Mouse (Mus musculus): ENCODE results near the gene Pde4c. TPM values are rescaled to one million over a fixed set of nuclear protein-coding genes. Genes with fewer than 3 reads are reported as not detected.

Gene Pde4c
- polyA plus RNA-seq, 1 experiment from 2014 or later = 0.40 TPM

DNA sequence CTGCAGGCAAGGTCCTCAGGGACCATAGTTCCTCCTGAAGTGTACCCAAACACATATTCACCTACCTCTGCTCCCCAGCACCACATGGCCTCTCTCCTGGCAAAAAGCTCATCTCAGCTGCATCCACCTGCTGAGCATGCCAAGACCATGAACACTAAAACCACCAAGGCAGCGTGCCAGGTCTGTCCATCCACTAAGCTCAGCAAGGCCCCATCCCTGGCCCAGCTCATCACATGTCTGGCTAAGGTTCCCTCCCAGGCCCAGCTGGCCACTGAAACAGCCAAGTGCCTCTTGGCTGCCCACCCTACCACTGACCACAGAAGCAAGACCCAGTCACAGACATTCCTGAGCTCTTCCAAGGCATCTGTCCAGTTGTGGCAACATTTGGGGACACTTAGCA, 13.2 kb upstream of the Pde4c start:
- 95% methylated on average over 1 of the region's 1 CpGs for WGBS
- no peaks in the 10 kb centered on the region for H3K27me3 ChIP-seq (replicated peaks)
- H3K4me3 ChIP-seq (replicated peaks) = no peak overlapping the region
- no peak overlapping the region for H3K9ac ChIP-seq (replicated peaks)
- ATAC-seq (ENCODE audit: low FRiP score) = no peak
- H3K4me2 ChIP-seq = no peak overlapping the region
- H3K36me3 ChIP-seq = no peaks in the 10 kb centered on the region
- no peak overlapping the region for H3K27ac ChIP-seq (replicated peaks)
- H3K4me1 ChIP-seq = no peaks in the 10 kb centered on the region
- H3K9me3 ChIP-seq (replicated peaks) = no peaks in the 10 kb centered on the region

DNA sequence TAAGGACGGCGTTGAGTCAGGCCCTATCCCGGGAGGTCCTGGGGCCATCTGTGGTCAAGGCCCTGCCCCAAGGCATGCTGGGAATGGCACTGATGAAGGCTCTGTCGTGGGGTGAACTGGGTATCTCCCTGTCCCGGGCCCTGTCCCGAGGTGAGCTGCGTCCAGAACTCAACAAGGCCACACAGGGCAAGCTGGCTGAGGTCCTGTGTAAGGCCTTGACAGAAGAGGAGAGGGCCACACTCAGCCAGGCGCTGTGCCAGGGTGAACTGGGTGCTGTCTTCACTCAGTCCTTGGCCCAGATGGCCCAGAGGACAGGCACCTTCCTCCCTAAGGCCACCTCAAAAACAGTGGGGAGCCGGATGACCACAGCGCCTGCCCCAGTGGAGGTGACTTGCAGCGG, 12.5 kb upstream of the Pde4c start:
- no peak for ATAC-seq (ENCODE audit: low FRiP score)
- H3K27ac ChIP-seq (replicated peaks) = no peak overlapping the region
- no peak overlapping the region for H3K9ac ChIP-seq (replicated peaks)
- H3K4me3 ChIP-seq (replicated peaks) = no peak overlapping the region
- no peaks in the 10 kb centered on the region for H3K36me3 ChIP-seq
- no peak overlapping the region for H3K4me2 ChIP-seq
- 89% methylated on average over 11 of the region's 11 CpGs for WGBS
- H3K27me3 ChIP-seq (replicated peaks) = no peaks in the 10 kb centered on the region
- H3K4me1 ChIP-seq = no peaks in the 10 kb centered on the region
- no peaks in the 10 kb centered on the region for H3K9me3 ChIP-seq (replicated peaks)

DNA sequence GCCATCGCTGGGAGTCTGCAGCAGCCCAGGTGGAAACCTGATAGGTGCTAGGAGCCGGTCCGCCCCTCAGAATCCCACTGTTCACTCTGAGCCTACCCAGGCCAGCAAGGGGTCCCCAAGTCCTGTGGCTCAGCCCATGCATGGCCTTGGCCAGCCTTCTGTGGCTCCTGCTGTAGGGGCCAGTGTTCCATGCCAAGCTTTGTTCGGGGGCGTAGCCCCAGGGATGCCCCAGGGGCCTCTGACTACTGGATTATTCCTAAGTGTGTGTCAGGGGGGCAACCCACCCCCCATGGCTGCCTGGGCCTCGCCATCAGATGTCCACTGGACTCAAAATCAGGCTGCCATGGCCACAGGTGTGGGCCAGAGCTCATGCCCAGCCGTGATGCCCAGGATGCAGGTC, 9.5 kb upstream of the Pde4c start:
- 0 out of 2 replicates have a peak, but pooled peaks have one; percentile 8 for ATAC-seq (ENCODE audit: low FRiP score)

DNA sequence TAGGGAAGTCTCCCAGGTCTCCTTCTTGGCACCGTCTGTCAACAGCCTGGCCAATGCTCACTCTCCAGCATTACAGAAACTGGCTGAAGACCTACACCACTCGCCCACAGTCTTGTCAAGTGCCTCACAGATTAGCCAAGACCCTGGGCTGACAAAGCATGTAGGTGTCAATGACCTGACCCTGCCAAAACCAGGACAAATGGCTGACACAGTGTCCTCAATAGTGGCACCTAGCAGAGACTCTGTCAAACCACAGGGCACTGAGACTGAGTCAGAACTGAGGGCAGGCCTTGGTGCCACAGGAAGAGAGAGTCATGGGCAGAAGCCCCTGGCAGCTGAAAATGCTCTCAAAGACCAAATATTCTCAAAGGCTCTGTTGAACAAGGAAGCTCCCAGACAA, 8.4 kb upstream of the Pde4c start:
- no peaks in the 10 kb centered on the region for H3K9me3 ChIP-seq (replicated peaks)
- 79% methylated on average over 2 of the region's 2 CpGs for WGBS
- no peak overlapping the region for H3K4me3 ChIP-seq (replicated peaks)
- no peaks in the 10 kb centered on the region for H3K4me1 ChIP-seq
- H3K36me3 ChIP-seq = no peaks in the 10 kb centered on the region
- peaks cover 2% of the 10 kb centered on the region; the same call in 1 of the 2 replicates for H3K27me3 ChIP-seq (replicated peaks)
- no peak overlapping the region for H3K9ac ChIP-seq (replicated peaks)
- ATAC-seq (ENCODE audit: low FRiP score) = no peak
- no peak overlapping the region for H3K4me2 ChIP-seq
- H3K27ac ChIP-seq (replicated peaks) = no peak overlapping the region

More for the DNA sequence above, 9.5 kb upstream of the Pde4c start:
- Histone ChIP-seq H3K36me3 (no peaks in the 10 kb centered on the region), H3K4me2 (no peak overlapping the region), H3K9me3 (replicated peaks) (no peaks in the 10 kb centered on the region), H3K9ac (replicated peaks) (no peak overlapping the region), H3K4me1 (no peaks in the 10 kb centered on the region), H3K27ac (replicated peaks) (no peak overlapping the region), H3K27me3 (replicated peaks) (0 out of 2 replicates have a peak, but pooled peaks cover 2% of the 10 kb centered on the region), H3K4me3 (replicated peaks) (no peak overlapping the region)
- 87% methylated on average over 7 of the region's 7 CpGs for WGBS

DNA sequence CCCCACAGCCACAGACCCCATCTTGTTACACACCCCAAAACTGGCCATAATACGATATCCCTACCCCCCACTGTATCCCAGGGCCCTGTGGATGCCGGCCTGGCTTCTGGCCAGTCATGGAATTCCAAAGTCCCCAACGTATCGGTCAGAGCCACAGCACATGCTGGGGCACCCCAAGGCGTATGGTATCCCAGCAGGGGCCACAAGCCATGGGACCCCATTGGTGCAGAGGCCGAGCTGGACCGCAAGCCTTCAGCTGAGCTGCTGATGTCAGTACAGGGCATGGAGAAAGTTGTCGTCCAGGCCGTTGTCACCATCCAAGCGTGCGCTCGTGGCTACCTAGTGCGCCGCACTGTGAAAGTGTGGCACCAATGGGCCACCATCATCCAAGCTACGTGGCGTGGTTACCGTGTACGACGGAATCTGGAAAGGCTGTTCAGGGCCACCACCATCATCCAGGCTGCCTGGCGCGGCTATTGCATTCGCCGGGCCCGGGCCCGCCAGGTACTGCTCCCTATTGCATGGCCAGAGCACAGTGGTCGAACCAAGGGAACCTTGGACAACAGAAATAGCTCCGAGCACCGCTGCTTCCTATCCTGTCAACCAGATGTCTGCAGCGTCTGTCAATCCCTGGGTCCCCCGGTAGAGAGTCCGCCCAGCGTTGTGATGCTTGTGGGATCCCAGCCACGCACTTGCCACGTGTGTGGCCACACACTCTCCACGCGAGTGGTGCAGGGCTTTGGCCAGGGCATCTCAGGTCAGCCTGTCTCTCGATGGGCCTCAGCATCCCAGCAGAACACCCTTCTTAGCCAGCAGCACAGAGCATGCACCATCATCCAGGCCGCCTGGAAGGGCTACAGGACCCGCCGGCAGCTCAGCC, 6.8 kb upstream of the Pde4c start:
- ATAC-seq (ENCODE audit: low FRiP score) = no peak
- no peaks in the 10 kb centered on the region for H3K36me3 ChIP-seq
- no peak overlapping the region for H3K4me3 ChIP-seq (replicated peaks)
- H3K9ac ChIP-seq (replicated peaks) = no peak overlapping the region
- no peak overlapping the region for H3K27ac ChIP-seq (replicated peaks)
- H3K27me3 ChIP-seq (replicated peaks) = peaks cover 2% of the 10 kb centered on the region; the same call in 1 of the 2 replicates
- H3K4me1 ChIP-seq = no peaks in the 10 kb centered on the region
- no peaks in the 10 kb centered on the region for H3K9me3 ChIP-seq (replicated peaks)
- no peak overlapping the region for H3K4me2 ChIP-seq
- WGBS = 87% methylated on average over 40 of the region's 40 CpGs

DNA sequence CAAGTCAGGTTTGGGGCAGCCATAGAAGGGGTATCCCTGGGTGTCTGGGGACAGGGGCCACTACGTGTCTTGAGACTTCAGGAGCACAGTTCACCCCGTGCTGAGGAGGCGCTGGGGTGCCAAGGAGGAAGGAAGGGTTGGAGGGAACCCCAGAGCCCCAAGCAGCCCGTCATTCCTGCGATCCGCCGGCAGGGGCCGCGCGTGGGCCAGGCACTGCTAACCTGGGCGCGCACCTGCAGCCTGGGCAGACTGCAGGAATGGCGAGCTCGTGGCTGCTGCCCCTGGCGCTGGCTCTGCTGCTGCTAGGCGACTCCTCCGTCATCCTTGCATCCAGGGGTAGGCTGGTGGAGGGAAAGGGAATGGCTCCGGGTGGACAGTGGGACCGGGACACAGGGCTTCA, 5.2 kb upstream of the Pde4c start, which contains the start of gene Gm3336:
Gene Gm3336, plus strand, starts transcription at position 247 of the 400 bp plus-strand sequence.
- Histone ChIP-seq H3K36me3 (no peaks in the 10 kb centered on the region), H3K27me3 (replicated peaks) (peaks cover 2% of the 10 kb centered on the region; the same call in 1 of the 2 replicates), H3K9me3 (replicated peaks) (no peaks in the 10 kb centered on the region), H3K4me3 (replicated peaks) (no peak within 1 kb of the TSS), H3K4me1 (no peaks in the 10 kb centered on the region), H3K4me2 (peak within 1 kb of the TSS; percentile 29), H3K27ac (replicated peaks) (no peak within 1 kb of the TSS), H3K9ac (replicated peaks) (no peak within 1 kb of the TSS)
- 4% methylated on average over 19 of the region's 19 CpGs for WGBS
- no peak for ATAC-seq (ENCODE audit: low FRiP score)

DNA sequence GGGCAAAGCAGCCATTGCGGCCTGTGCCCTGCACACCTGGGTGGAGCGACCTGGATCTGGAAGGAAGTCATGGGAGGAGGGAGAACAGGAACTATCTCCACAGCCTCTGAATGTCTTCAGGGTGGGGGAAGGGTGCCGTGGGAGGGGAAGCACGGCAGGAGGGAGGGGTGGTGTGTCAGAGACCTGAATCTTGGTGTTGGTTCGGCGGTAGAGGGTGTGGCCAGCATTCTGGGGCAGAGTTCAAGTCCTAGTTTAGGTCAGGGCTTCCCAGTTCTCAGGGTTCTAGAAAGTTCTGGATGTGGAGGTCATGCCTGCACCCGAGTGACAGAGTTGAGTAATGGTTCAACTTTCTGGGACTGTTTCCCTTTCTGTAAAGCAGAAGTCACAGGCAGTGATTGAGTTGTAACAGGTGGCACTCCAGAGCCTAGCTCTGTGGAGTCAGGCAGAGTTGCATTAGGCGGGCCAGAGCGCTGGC, 3.7 kb upstream of the Pde4c start:
- H3K27ac ChIP-seq (replicated peaks) = no peak overlapping the region
- ATAC-seq (ENCODE audit: low FRiP score) = no peak
- no peaks in the 10 kb centered on the region for H3K36me3 ChIP-seq
- no peaks in the 10 kb centered on the region for H3K4me1 ChIP-seq
- no peak overlapping the region for H3K4me2 ChIP-seq
- no peaks in the 10 kb centered on the region for H3K9me3 ChIP-seq (replicated peaks)
- 69% methylated on average over 9 of the region's 9 CpGs for WGBS
- H3K27me3 ChIP-seq (replicated peaks) = peaks cover 2% of the 10 kb centered on the region; the same call in 1 of the 2 replicates
- H3K9ac ChIP-seq (replicated peaks) = no peak overlapping the region
- H3K4me3 ChIP-seq (replicated peaks) = no peak overlapping the region

DNA sequence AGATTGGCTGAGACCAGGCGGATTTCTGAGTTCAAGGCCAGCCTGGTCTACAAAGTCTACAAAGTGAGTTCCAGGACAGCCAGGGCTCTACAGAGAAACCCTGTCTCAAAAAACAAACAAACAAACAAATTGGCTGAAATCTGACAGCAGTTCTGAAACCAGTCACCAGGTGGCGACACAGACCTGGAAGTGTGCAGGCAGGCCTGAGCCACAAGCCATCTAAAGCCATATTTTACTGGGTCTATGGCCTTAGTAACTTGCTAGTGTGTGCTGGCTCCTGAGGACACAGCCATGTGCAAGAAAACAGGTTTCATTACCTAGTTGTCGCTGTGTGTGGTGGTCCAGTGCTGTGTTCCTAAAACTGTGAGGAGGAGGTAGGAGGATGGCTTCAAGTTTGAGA, 2.8 kb upstream of the Pde4c start:
- WGBS = 6% methylated on average over 3 of the region's 3 CpGs
- ATAC-seq (ENCODE audit: low FRiP score) = peak; percentile 56; the same call in 1 of the 2 replicates

DNA sequence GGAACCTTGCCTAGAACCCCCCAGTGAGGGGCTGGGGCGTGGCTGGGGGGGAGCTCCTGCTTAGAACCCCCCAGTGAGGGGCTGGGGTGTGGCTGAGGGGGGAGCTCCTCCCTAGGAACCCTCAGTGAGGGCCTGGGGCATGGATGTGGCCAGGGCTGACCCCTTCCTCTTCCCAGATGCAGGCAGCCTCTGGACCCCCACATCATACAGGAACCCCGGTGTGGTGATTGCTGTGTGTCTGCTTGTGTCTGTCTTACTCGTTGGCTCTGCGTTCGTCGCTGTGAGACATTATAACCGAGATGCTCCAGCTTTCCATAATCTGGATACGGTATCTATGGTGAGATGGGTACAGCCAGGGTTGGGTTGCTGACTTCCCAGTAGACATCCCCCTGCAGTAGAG, 1.9 kb upstream of the Pde4c start:
- WGBS = 84% methylated on average over 8 of the region's 8 CpGs
- no peak overlapping the region for H3K9ac ChIP-seq (replicated peaks)

More for the DNA sequence above, 2.8 kb upstream of the Pde4c start:
- Histone ChIP-seq H3K27me3 (replicated peaks) (peaks cover 2% of the 10 kb centered on the region; the same call in 1 of the 2 replicates), H3K4me3 (replicated peaks) (no peak overlapping the region), H3K9ac (replicated peaks) (no peak overlapping the region), H3K27ac (replicated peaks) (no peak overlapping the region), H3K4me2 (no peak overlapping the region), H3K9me3 (replicated peaks) (no peaks in the 10 kb centered on the region), H3K4me1 (no peaks in the 10 kb centered on the region), H3K36me3 (no peaks in the 10 kb centered on the region)

DNA sequence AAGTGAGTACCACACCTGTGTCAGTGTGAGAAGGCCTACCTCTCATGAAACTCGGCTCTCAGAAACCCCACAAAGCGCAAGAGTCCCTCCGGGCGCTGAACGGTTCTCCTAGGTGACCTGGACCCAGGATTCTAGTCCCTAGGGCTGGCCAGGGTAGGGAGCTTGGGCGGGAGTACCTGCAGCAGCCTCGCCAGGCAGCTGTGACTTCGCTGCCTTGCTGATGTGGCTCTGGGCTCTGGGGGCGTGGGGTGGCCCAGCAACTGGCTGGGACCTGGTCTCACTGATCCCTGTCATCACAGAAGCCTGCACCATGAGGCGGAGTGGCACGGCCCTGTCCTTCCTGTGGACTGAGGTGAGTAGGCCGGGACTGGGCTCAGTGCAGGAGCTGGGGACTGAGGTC, 696 bp downstream of the Pde4c start:
- no peak for ATAC-seq (ENCODE audit: low FRiP score)
- Histone ChIP-seq H3K4me1 (no peaks in the 10 kb centered on the region), H3K4me3 (replicated peaks) (no peak overlapping the region), H3K27me3 (replicated peaks) (peaks cover 29% of the 10 kb centered on the region), H3K4me2 (no peak overlapping the region), H3K9ac (replicated peaks) (no peak overlapping the region), H3K9me3 (replicated peaks) (no peaks in the 10 kb centered on the region), H3K36me3 (no peaks in the 10 kb centered on the region), H3K27ac (replicated peaks) (no peak overlapping the region)
- WGBS = 86% methylated on average over 12 of the region's 12 CpGs

More for the DNA sequence above, 1.9 kb upstream of the Pde4c start:
- no peak for ATAC-seq (ENCODE audit: low FRiP score)
- no peak overlapping the region for H3K27ac ChIP-seq (replicated peaks)
- H3K4me3 ChIP-seq (replicated peaks) = no peak overlapping the region
- no peaks in the 10 kb centered on the region for H3K4me1 ChIP-seq
- no peaks in the 10 kb centered on the region for H3K9me3 ChIP-seq (replicated peaks)
- H3K27me3 ChIP-seq (replicated peaks) = peaks cover 8% of the 10 kb centered on the region; the same call in 1 of the 2 replicates
- H3K4me2 ChIP-seq = no peak overlapping the region
- H3K36me3 ChIP-seq = no peaks in the 10 kb centered on the region

DNA sequence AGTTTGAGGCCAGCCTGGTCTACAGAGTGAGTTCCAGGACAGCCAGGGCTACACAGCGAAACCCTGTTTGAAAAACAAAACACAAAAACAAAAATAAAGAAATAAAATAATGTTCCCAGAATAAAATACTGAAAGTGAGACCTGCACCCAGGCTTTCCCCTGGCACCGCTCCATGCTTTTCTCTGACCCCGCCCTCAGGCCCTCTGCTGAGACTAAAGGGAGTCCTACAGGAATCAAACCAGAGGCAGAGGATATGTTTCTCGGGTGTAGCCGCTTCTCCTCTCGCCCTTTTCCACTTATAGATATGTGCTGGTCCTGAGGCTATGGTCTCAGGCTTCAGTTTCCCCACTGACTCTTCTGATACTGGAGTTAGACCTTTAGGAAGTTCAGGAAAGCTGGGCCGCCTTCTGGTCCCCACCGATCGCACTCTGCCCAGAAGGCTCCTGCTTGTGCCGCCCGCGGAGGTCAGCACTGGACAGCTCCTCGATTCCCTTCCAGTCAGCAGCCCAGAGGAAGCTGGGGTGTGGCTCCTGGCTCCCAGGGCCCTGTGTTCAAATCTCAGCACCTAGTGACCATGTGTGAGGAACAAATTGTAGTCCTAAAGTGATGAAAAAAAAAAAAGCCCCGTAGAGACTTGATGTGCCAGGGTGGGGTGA, 2.4 kb downstream of the Pde4c start:
- 30% methylated on average over 14 of the region's 14 CpGs for WGBS

More for the DNA sequence above, 2.4 kb downstream of the Pde4c start:
- Histone ChIP-seq H3K4me3 (replicated peaks) (no peak overlapping the region), H3K27me3 (replicated peaks) (peaks cover 45% of the 10 kb centered on the region), H3K4me1 (peaks cover 5% of the 10 kb centered on the region), H3K36me3 (no peaks in the 10 kb centered on the region), H3K9ac (replicated peaks) (no peak overlapping the region), H3K27ac (replicated peaks) (no peak overlapping the region), H3K9me3 (replicated peaks) (no peaks in the 10 kb centered on the region), H3K4me2 (no peak overlapping the region)
- ATAC-seq (ENCODE audit: low FRiP score) = no peak
